Mouse (Mus musculus) neural tube, embryonic 14.5 days (tissue): ENCODE data around the gene Pbrm1. TPM values are rescaled to one million over a fixed set of nuclear protein-coding genes. Genes with fewer than 3 reads are reported as not detected.

ENCODE experiments used
- ATAC-seq: fragments of 200-750 bp; cut with Nextera tagmentation; 2 replicates; pipeline ENCODE4 v1.8.0; 2017; ENCODE audit warnings: low read depth, mild to moderate bottlenecking, moderate TSS enrichment, moderate library complexity
- H3K27ac ChIP-seq: fragments of 300-500 bp; sonication (generic); 2 replicates; pipeline ENCODE4 v1.5.1; 2014; ENCODE audit warnings: low read depth, mild to moderate bottlenecking, control low read depth, low read length, moderate library complexity, mixed read lengths
- H3K27me3 ChIP-seq: fragments of 300-500 bp; sonication (generic); 2 replicates; pipeline ENCODE4 v1.6.1; 2014; ENCODE audit warnings: low read length; ENCODE audit not compliant: control insufficient read depth, insufficient read depth
- H3K36me3 ChIP-seq: fragments of 300-500 bp; sonication (generic); 2 replicates; pipeline ENCODE4 v1.6.1; 2014; ENCODE audit warnings: low read length, mixed read lengths; ENCODE audit not compliant: control insufficient read depth, insufficient read depth
- H3K4me1 ChIP-seq: fragments of 300-500 bp; sonication (generic); 2 replicates; pipeline ENCODE4 v1.6.1; 2014; ENCODE audit warnings: low read length; ENCODE audit not compliant: control insufficient read depth, insufficient read depth
- H3K4me2 ChIP-seq: fragments of 300-500 bp; sonication (generic); 2 replicates; pipeline ENCODE4 v1.6.1; 2014; ENCODE audit warnings: mild to moderate bottlenecking, low read depth, low read length, control low read depth
- H3K4me3 ChIP-seq: fragments of 300-500 bp; sonication (generic); 2 replicates; pipeline ENCODE4 v1.5.1; 2014; ENCODE audit warnings: low read depth, low read length, control low read depth, mixed read lengths
- H3K9ac ChIP-seq: fragments of 300-500 bp; sonication (generic); replicated peaks from 2 replicates; pipeline ENCODE4 v1.6.1; 2014; ENCODE audit warnings: low read depth, mild to moderate bottlenecking, control low read depth, low read length, mixed read lengths
- H3K9me3 ChIP-seq: fragments of 300-500 bp; sonication (generic); 2 replicates; pipeline ENCODE4 v1.6.1; 2016; ENCODE audit warnings: low read length; ENCODE audit not compliant: control insufficient read depth
- WGBS: fragments of 180-500 bp; shearing (Covaris S2); extraction: QIAGEN DNeasy Blood & Tissue Kit; methylation state at CpG from one replicate; pipeline ENCODE4 v1.1.7; 2014; 5-methylcytosine and 5-hydroxymethylcytosine counted together
- polyA plus RNA-seq: library from polyadenylated mRNA; unstranded; fragments of >200 nt; fragmentation: Nextera tagmentation; extraction: Ambion mirVana; gene quantifications from 2 replicates; pipeline ENCODE4 v1.2.1, GENCODE M21; 2014

Gene Pbrm1
- polyA plus RNA-seq, 1 experiment from 2014 or later: 94.3 TPM

GRCm38 (mm10) chr14:31062277-31062676 lies 43.3 kb downstream of the Pbrm1 start:
- no peak for ATAC-seq
- Histone ChIP-seq H3K36me3 (peaks cover 47% of the 10 kb centered on the region), H3K27ac (no peak overlapping the region), H3K4me3 (no peak overlapping the region), H3K27me3 (no peaks in the 10 kb centered on the region), H3K4me1 (no peaks in the 10 kb centered on the region), H3K9me3 (no peaks in the 10 kb centered on the region), H3K4me2 (no peak overlapping the region), H3K9ac (no peak overlapping the region)
- 79% methylated on average over 1 of the region's 1 CpGs for WGBS

- 99% methylated on average over 4 of the region's 4 CpGs for WGBS
- H3K27me3 ChIP-seq: no peaks in the 10 kb centered on the region
- H3K9me3 ChIP-seq: no peaks in the 10 kb centered on the region
- peaks cover 47% of the 10 kb centered on the region for H3K36me3 ChIP-seq
- no peak overlapping the region for H3K4me3 ChIP-seq
- H3K4me1 ChIP-seq: no peaks in the 10 kb centered on the region
- no peak overlapping the region for H3K4me2 ChIP-seq
- no peak overlapping the region for H3K27ac ChIP-seq
- no peak overlapping the region for H3K9ac ChIP-seq
- ATAC-seq: no peak
Measured at GRCm38 (mm10) chr14:31069086-31069733, 50.3 kb downstream of the Pbrm1 start.

- no peak overlapping the region for H3K4me2 ChIP-seq
- no peak for ATAC-seq
- no peaks in the 10 kb centered on the region for H3K27me3 ChIP-seq
- no peaks in the 10 kb centered on the region for H3K9me3 ChIP-seq
- H3K36me3 ChIP-seq: peaks cover 37% of the 10 kb centered on the region
- H3K4me1 ChIP-seq: no peaks in the 10 kb centered on the region
- H3K27ac ChIP-seq: no peak overlapping the region
- H3K9ac ChIP-seq: no peak overlapping the region
- H3K4me3 ChIP-seq: no peak overlapping the region
- WGBS: 92% methylated on average over 3 of the region's 3 CpGs
Measured at GRCm38 (mm10) chr14:31078597-31079208, 59.8 kb downstream of the Pbrm1 start.

- no peaks in the 10 kb centered on the region for H3K9me3 ChIP-seq
- no peak overlapping the region for H3K27ac ChIP-seq
- H3K36me3 ChIP-seq: peaks cover 30% of the 10 kb centered on the region
Measured at GRCm38 (mm10) chr14:31079313-31080028, 60.5 kb downstream of the Pbrm1 start.

GRCm38 (mm10) chr14:31081147-31081546 lies 62.2 kb downstream of the Pbrm1 start:
- no peaks in the 10 kb centered on the region for H3K27me3 ChIP-seq
- H3K4me2 ChIP-seq: no peak overlapping the region
- no peaks in the 10 kb centered on the region for H3K4me1 ChIP-seq
- no peak overlapping the region for H3K4me3 ChIP-seq
- ATAC-seq: no peak
- no peak overlapping the region for H3K9ac ChIP-seq
- H3K9me3 ChIP-seq: no peaks in the 10 kb centered on the region
- H3K36me3 ChIP-seq: peaks cover 21% of the 10 kb centered on the region
- H3K27ac ChIP-seq: no peak overlapping the region

More at GRCm38 (mm10) chr14:31079313-31080028, 60.5 kb downstream of the Pbrm1 start:
- no peak overlapping the region for H3K9ac ChIP-seq
- no peaks in the 10 kb centered on the region for H3K27me3 ChIP-seq
- no peak overlapping the region for H3K4me2 ChIP-seq
- H3K4me1 ChIP-seq: no peaks in the 10 kb centered on the region
- H3K4me3 ChIP-seq: no peak overlapping the region
- 97% methylated on average over 3 of the region's 3 CpGs for WGBS
- ATAC-seq: no peak

- WGBS: 94% methylated on average over 6 of the region's 6 CpGs
- no peak for ATAC-seq
- Histone ChIP-seq H3K36me3 (peaks cover 57% of the 10 kb centered on the region), H3K4me2 (no peak overlapping the region), H3K27me3 (no peaks in the 10 kb centered on the region), H3K9me3 (no peaks in the 10 kb centered on the region), H3K9ac (no peak overlapping the region), H3K4me3 (no peak overlapping the region), H3K27ac (no peak overlapping the region), H3K4me1 (no peaks in the 10 kb centered on the region)
Measured at GRCm38 (mm10) chr14:31087433-31087832, 68.5 kb downstream of the Pbrm1 start.

- Histone ChIP-seq H3K4me2 (no peak overlapping the region), H3K9me3 (no peaks in the 10 kb centered on the region), H3K27ac (no peak overlapping the region), H3K27me3 (no peaks in the 10 kb centered on the region), H3K4me3 (no peak overlapping the region), H3K4me1 (no peaks in the 10 kb centered on the region), H3K36me3 (peaks cover 51% of the 10 kb centered on the region), H3K9ac (no peak overlapping the region)
- 100% methylated on average over 2 of the region's 2 CpGs for WGBS
- no peak for ATAC-seq
Measured at GRCm38 (mm10) chr14:31088515-31088914, 69.6 kb downstream of the Pbrm1 start.

GRCm38 (mm10) chr14:31089918-31090317 lies 71.0 kb downstream of the Pbrm1 start:
- H3K9ac ChIP-seq: no peak overlapping the region
- H3K36me3 ChIP-seq: peaks cover 50% of the 10 kb centered on the region
- no peaks in the 10 kb centered on the region for H3K27me3 ChIP-seq
- H3K4me1 ChIP-seq: no peaks in the 10 kb centered on the region
- WGBS: 94% methylated on average over 1 of the region's 1 CpGs
- H3K4me3 ChIP-seq: no peak overlapping the region
- no peaks in the 10 kb centered on the region for H3K9me3 ChIP-seq
- no peak for ATAC-seq
- H3K4me2 ChIP-seq: no peak overlapping the region
- H3K27ac ChIP-seq: no peak overlapping the region

- H3K9ac ChIP-seq: no peak overlapping the region
- H3K4me1 ChIP-seq: no peaks in the 10 kb centered on the region
- no peaks in the 10 kb centered on the region for H3K9me3 ChIP-seq
- WGBS: 96% methylated on average over 2 of the region's 2 CpGs
- H3K4me2 ChIP-seq: no peak overlapping the region
- ATAC-seq: no peak
- no peaks in the 10 kb centered on the region for H3K27me3 ChIP-seq
- no peak overlapping the region for H3K4me3 ChIP-seq
- H3K36me3 ChIP-seq: peaks cover 37% of the 10 kb centered on the region
- no peak overlapping the region for H3K27ac ChIP-seq
Measured at GRCm38 (mm10) chr14:31105156-31105555, 86.2 kb downstream of the Pbrm1 start.
